Mouse (Mus musculus): ENCODE data around the gene Fam71e2.

GRCm38 (mm10) chr7:4788499-4789435 is 17.7 kb upstream of the Fam71e2 start:
- TF ChIP-seq CTCF (IDR thresholded peaks at IDR 0.05; ENCODE audit: insufficient read depth, low read depth, low read length) (no peak), POLR2A (IDR thresholded peaks at IDR 0.05; ENCODE audit: insufficient read depth, low read depth, low read length) (no peak)

Data from olfactory bulb, adult 2 months (tissue).